Mouse (Mus musculus) T-helper 1 cell (primary cell): Measurements from ENCODE around the gene Selenok.

ENCODE experiments used
- in situ Hi-C: fragments of 300-600 bp; cut with MboI, MseI; formaldehyde crosslinking; loops from one replicate; pipeline ENCODE4 v1.15.1; 2025; ENCODE audit warnings: high pct_unique_total_duplicates

Selenok gene

GRCm38 (mm10) chr14:29968075-29968821 is at the start of gene Selenok:
TSS of gene Selenok (plus strand) at chr14:29968308.
- in situ Hi-C loops, result no loop called here

- in situ Hi-C loops, result no loop called here
These were observed 39.1 kb upstream of the Selenok start for GRCm38 (mm10) chr14:29928966-29929365.

- in situ Hi-C loops, result no loop called here
These were observed 32.6 kb upstream of the Selenok start for GRCm38 (mm10) chr14:29935516-29935915.

- in situ Hi-C loops, result no loop called here
These were observed 30.6 kb upstream of the Selenok start for GRCm38 (mm10) chr14:29937466-29937865.

- in situ Hi-C loops, result no loop called here
These were observed 28.4 kb upstream of the Selenok start for GRCm38 (mm10) chr14:29939600-29940312.

- in situ Hi-C loops, result no loop called here
These were observed 27.7 kb upstream of the Selenok start for GRCm38 (mm10) chr14:29940313-29940812.

- in situ Hi-C loops, result no loop called here
These were observed 27.2 kb upstream of the Selenok start for GRCm38 (mm10) chr14:29940877-29941276.

GRCm38 (mm10) chr14:29946761-29947309 is 21.3 kb upstream of the Selenok start:
- in situ Hi-C loops, result no loop called here

- in situ Hi-C loops, result no loop called here
These were observed 17.3 kb upstream of the Selenok start for GRCm38 (mm10) chr14:29950805-29951204.

- in situ Hi-C loops, result no loop called here
These were observed 10.7 kb upstream of the Selenok start for GRCm38 (mm10) chr14:29957393-29957792.

GRCm38 (mm10) chr14:29967611-29968010 is 497 bp upstream of the Selenok start:
- in situ Hi-C loops, result no loop called here

GRCm38 (mm10) chr14:29971446-29971845 is 3.3 kb downstream of the Selenok start:
- in situ Hi-C loops, result no loop called here

- in situ Hi-C loops, result no loop called here
These were observed 3.9 kb downstream of the Selenok start for GRCm38 (mm10) chr14:29971993-29972392.

GRCm38 (mm10) chr14:29976927-29977326 is 8.8 kb downstream of the Selenok start:
- in situ Hi-C loops, result no loop called here

GRCm38 (mm10) chr14:29978254-29979204 is 10.4 kb downstream of the Selenok start, which contains the start of gene Actr8:
TSS of gene Actr8 (plus strand) at chr14:29978337.
- in situ Hi-C loops, result no loop called here

GRCm38 (mm10) chr14:29980447-29981205 is 12.5 kb downstream of the Selenok start:
- in situ Hi-C loops, result no loop called here

GRCm38 (mm10) chr14:29986096-29986495 is 18.0 kb downstream of the Selenok start:
- in situ Hi-C loops, result no loop called here

GRCm38 (mm10) chr14:29987276-29987675 is 19.2 kb downstream of the Selenok start:
- in situ Hi-C loops, result no loop called here

- in situ Hi-C loops, result no loop called here
These were observed 19.6 kb downstream of the Selenok start for GRCm38 (mm10) chr14:29987739-29988138.

- in situ Hi-C loops, result no loop called here
These were observed 20.2 kb downstream of the Selenok start for GRCm38 (mm10) chr14:29988337-29988736.

- in situ Hi-C loops, result no loop called here
These were observed 26.9 kb downstream of the Selenok start for GRCm38 (mm10) chr14:29994976-29995375.
